Mouse (Mus musculus) neural tube, embryonic 12.5 days (tissue): ENCODE results near the gene Scly. TPM values are rescaled to one million over a fixed set of nuclear protein-coding genes. Genes with fewer than 3 reads are reported as not detected.

ENCODE experiments used
- ATAC-seq: fragments of 200-750 bp; cut with Nextera tagmentation; 2 replicates; pipeline ENCODE4 v1.8.0; 2017; ENCODE audit warnings: low read depth, mild to moderate bottlenecking, moderate TSS enrichment, moderate library complexity; ENCODE audit not compliant: low FRiP score
- H3K27ac ChIP-seq: fragments of 300-500 bp; sonication (generic); 2 replicates; pipeline ENCODE4 v1.5.1; 2016
- H3K27me3 ChIP-seq: fragments of 300-500 bp; sonication (generic); replicated peaks from 2 replicates; pipeline ENCODE4 v1.6.1; 2016; ENCODE audit warnings: mild to moderate bottlenecking
- H3K36me3 ChIP-seq: fragments of 300-500 bp; sonication (generic); 2 replicates; pipeline ENCODE4 v1.6.1; 2016; ENCODE audit warnings: mild to moderate bottlenecking
- H3K4me1 ChIP-seq: fragments of 300-500 bp; sonication (generic); 2 replicates; pipeline ENCODE4 v1.6.1; 2016
- H3K4me2 ChIP-seq: fragments of 300-500 bp; sonication (generic); replicated peaks from 2 replicates; pipeline ENCODE4 v1.6.1; 2016; ENCODE audit warnings: mild to moderate bottlenecking
- H3K4me3 ChIP-seq: fragments of 300-500 bp; sonication (generic); 2 replicates; pipeline ENCODE4 v1.5.1; 2016
- H3K9ac ChIP-seq: fragments of 300-500 bp; sonication (generic); 2 replicates; pipeline ENCODE4 v1.6.1; 2016; ENCODE audit warnings: mild to moderate bottlenecking
- H3K9me3 ChIP-seq: fragments of 300-500 bp; sonication (generic); 2 replicates; pipeline ENCODE4 v1.6.1; 2016; ENCODE audit warnings: mild to moderate bottlenecking
- WGBS: fragments of 180-500 bp; shearing (Covaris S2); methylation state at CpG from one replicate; pipeline ENCODE4 v1.1.7; 2016; 5-methylcytosine and 5-hydroxymethylcytosine counted together
- polyA plus RNA-seq: library from polyadenylated mRNA; unstranded; fragments of >200 nt; fragmentation: Nextera tagmentation; extraction: Ambion mirVana; gene quantifications from 2 replicates; pipeline ENCODE4 v1.2.1, GENCODE M21; 2016

The Scly gene
- polyA plus RNA-seq, 1 experiment from 2014 or later, result 16.1 TPM

- H3K4me1 ChIP-seq, result peaks cover 14% of the 10 kb centered on the region
- H3K36me3 ChIP-seq, result no peaks in the 10 kb centered on the region
- H3K4me3 ChIP-seq, result peak overlapping the region; percentile 19
- no peak overlapping the region for H3K27ac ChIP-seq
- peaks cover 43% of the 10 kb centered on the region for H3K27me3 ChIP-seq
- no peaks in the 10 kb centered on the region for H3K9me3 ChIP-seq
- H3K9ac ChIP-seq, result no peak overlapping the region; the same call in 1 of the 2 replicates
- WGBS, result 5% methylated on average over 68 of the region's 68 CpGs
- ATAC-seq, result no peak
- peak overlapping the region; percentile 58 for H3K4me2 ChIP-seq
These were observed 47.0 kb downstream of the Scly start for GRCm38 (mm10) chr1:91344921-91345685.

DNA sequence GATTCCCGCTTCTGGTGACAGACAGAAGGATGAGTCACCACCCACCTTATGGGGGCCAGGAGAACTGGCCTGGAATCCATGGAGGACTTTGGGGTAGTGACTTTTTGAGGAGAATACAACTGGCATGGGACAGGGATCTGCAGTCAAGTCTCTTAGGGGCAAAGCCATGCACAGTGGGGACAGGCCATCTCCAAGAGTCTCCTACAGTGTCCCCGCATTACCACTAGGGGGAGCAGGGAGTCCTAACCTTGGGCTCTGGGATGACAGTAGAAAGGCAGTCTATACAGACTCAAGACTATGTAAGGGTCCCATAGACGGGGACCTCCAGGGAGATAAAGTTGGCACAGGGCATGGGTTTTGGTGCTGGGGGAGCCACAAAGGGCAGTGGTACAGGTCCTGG is 48.8 kb downstream of the Scly start:
- Histone ChIP-seq H3K4me2 (no peak overlapping the region), H3K27me3 (peaks cover 43% of the 10 kb centered on the region), H3K27ac (no peak overlapping the region), H3K36me3 (no peaks in the 10 kb centered on the region), H3K4me3 (no peak overlapping the region), H3K9ac (no peak overlapping the region), H3K9me3 (no peaks in the 10 kb centered on the region), H3K4me1 (peaks cover 14% of the 10 kb centered on the region)
- WGBS, result 36% methylated on average over 3 of the region's 3 CpGs
- ATAC-seq, result peak; percentile 68; the same call in 1 of the 2 replicates

- Histone ChIP-seq H3K36me3 (no peaks in the 10 kb centered on the region), H3K9me3 (no peaks in the 10 kb centered on the region), H3K9ac (no peak within 1 kb of the TSS), H3K4me3 (no peak within 1 kb of the TSS), H3K27me3 (peaks cover 10% of the 10 kb centered on the region), H3K4me2 (no peak within 1 kb of the TSS), H3K27ac (no peak within 1 kb of the TSS), H3K4me1 (no peaks in the 10 kb centered on the region)
- WGBS, result 59% methylated on average over 4 of the region's 4 CpGs
- no peak for ATAC-seq
These were observed 52.7 kb downstream of the Scly start, which contains the start of gene Klhl30 for GRCm38 (mm10) chr1:91350841-91351240. Klhl30 (plus strand) TSS chr1:91351016.

GRCm38 (mm10) chr1:91351249-91351648 is 53.1 kb downstream of the Scly start:
- WGBS, result 86% methylated on average over 3 of the region's 3 CpGs
- H3K36me3 ChIP-seq, result no peaks in the 10 kb centered on the region
- H3K4me2 ChIP-seq, result no peak overlapping the region
- H3K27me3 ChIP-seq, result peaks cover 6% of the 10 kb centered on the region
- no peaks in the 10 kb centered on the region for H3K9me3 ChIP-seq
- H3K27ac ChIP-seq, result no peak overlapping the region
- H3K9ac ChIP-seq, result no peak overlapping the region
- ATAC-seq, result no peak
- no peaks in the 10 kb centered on the region for H3K4me1 ChIP-seq
- no peak overlapping the region for H3K4me3 ChIP-seq

DNA sequence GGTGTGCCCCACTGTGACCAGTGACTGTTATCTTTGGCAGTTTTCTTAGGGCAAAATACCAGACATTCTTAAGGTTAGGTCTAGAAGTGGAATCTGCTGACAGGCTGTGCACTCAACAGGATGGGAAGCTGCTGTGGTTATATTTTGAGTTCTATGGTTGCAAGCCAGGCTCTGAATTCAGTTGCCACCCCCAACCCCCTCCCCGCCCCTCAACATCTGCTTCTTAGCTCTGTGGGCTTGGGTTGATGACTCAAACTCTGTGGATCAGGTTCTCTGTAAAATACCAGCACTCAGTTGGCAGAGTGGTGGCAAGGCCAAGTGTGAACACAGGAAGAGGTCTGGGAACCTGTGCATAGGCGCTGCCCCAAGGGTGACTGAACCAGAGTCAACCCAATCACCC is 54.1 kb downstream of the Scly start:
- 93% methylated on average over 2 of the region's 2 CpGs for WGBS
- no peaks in the 10 kb centered on the region for H3K36me3 ChIP-seq
- ATAC-seq, result no peak
- H3K4me3 ChIP-seq, result no peak overlapping the region
- H3K9ac ChIP-seq, result no peak overlapping the region
- no peak overlapping the region for H3K4me2 ChIP-seq
- H3K9me3 ChIP-seq, result no peaks in the 10 kb centered on the region
- no peak overlapping the region for H3K27ac ChIP-seq
- no peaks in the 10 kb centered on the region for H3K4me1 ChIP-seq
- H3K27me3 ChIP-seq, result no peaks in the 10 kb centered on the region

GRCm38 (mm10) chr1:91356105-91356504 is 58.0 kb downstream of the Scly start:
- Histone ChIP-seq H3K4me3 (no peak overlapping the region), H3K27me3 (no peaks in the 10 kb centered on the region), H3K27ac (no peak overlapping the region), H3K9me3 (no peaks in the 10 kb centered on the region), H3K36me3 (no peaks in the 10 kb centered on the region), H3K9ac (no peak overlapping the region), H3K4me1 (no peaks in the 10 kb centered on the region), H3K4me2 (no peak overlapping the region)
- ATAC-seq, result no peak
- WGBS, result 86% methylated on average over 11 of the region's 11 CpGs

- H3K9ac ChIP-seq, result no peak overlapping the region
- no peak for ATAC-seq
- no peak overlapping the region for H3K27ac ChIP-seq
- H3K4me2 ChIP-seq, result no peak overlapping the region
- 83% methylated on average over 5 of the region's 5 CpGs for WGBS
- H3K4me1 ChIP-seq, result peaks cover 7% of the 10 kb centered on the region; the same call in 1 of the 2 replicates
- H3K9me3 ChIP-seq, result 0 out of 2 replicates have a peak, but pooled peaks cover 3% of the 10 kb centered on the region
- H3K27me3 ChIP-seq, result peaks cover 14% of the 10 kb centered on the region; the same call in 1 of the 2 replicates
- H3K36me3 ChIP-seq, result no peaks in the 10 kb centered on the region
- no peak overlapping the region for H3K4me3 ChIP-seq
These were observed 64.0 kb downstream of the Scly start for GRCm38 (mm10) chr1:91362113-91362512.

DNA sequence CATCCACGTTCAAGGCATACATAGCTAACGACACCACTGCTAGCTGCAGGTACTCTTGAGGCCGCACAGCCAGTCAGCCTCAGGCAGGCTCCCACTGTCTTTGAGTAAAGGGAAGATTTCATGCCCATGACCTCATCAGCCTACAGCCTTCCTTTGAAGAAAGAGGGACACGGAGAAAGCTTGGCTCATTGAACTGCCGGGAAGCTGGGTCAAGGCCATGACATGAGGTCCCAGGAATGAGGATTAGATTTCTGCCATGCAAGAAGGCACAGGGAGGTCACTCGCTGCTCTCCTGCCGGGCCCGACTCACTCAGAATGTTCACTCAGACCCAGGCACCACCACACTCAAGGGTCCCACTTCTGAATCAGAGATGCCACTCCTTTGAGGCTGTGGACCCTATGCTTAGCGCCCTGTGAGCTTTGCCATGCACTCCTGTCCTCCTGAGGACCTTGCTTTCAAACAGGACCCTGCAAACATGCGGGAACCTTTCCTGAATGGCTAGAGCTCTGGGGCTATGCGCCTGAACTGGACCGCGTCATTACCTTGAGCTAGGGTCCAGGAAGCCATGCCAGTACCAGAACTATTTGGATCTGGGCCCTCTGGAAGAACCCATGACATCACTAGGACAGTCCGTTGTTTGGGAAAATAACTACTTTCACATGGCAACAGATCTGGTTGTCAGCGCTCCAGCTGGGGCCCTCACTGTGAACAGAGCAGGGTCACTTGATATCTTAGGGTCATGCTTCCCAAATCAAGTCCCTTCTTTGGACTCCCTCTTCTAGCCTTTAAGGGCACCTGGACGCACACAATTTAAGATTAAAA is 66.9 kb downstream of the Scly start:
- Histone ChIP-seq H3K9me3 (0 out of 2 replicates have a peak, but pooled peaks cover 3% of the 10 kb centered on the region), H3K27me3 (peaks cover 19% of the 10 kb centered on the region; the same call in 1 of the 2 replicates), H3K4me1 (peaks cover 7% of the 10 kb centered on the region; the same call in 1 of the 2 replicates), H3K9ac (no peak overlapping the region), H3K4me3 (no peak overlapping the region), H3K36me3 (peaks cover 3% of the 10 kb centered on the region; the same call in 1 of the 2 replicates), H3K4me2 (no peak overlapping the region), H3K27ac (no peak overlapping the region)
- ATAC-seq, result no peak
- 93% methylated on average over 16 of the region's 16 CpGs for WGBS

GRCm38 (mm10) chr1:91365816-91366214 is 67.7 kb downstream of the Scly start:
- Histone ChIP-seq H3K27me3 (peaks cover 19% of the 10 kb centered on the region; the same call in 1 of the 2 replicates), H3K36me3 (peaks cover 7% of the 10 kb centered on the region; the same call in 1 of the 2 replicates), H3K4me3 (peak overlapping the region; percentile 32; the same call in 1 of the 2 replicates), H3K27ac (no peak overlapping the region), H3K4me2 (peak overlapping the region; percentile 63), H3K9ac (no peak overlapping the region; the same call in 1 of the 2 replicates), H3K4me1 (peaks cover 7% of the 10 kb centered on the region; the same call in 1 of the 2 replicates), H3K9me3 (0 out of 2 replicates have a peak, but pooled peaks cover 3% of the 10 kb centered on the region)
- ATAC-seq, result no peak
- 30% methylated on average over 8 of the region's 8 CpGs for WGBS

DNA sequence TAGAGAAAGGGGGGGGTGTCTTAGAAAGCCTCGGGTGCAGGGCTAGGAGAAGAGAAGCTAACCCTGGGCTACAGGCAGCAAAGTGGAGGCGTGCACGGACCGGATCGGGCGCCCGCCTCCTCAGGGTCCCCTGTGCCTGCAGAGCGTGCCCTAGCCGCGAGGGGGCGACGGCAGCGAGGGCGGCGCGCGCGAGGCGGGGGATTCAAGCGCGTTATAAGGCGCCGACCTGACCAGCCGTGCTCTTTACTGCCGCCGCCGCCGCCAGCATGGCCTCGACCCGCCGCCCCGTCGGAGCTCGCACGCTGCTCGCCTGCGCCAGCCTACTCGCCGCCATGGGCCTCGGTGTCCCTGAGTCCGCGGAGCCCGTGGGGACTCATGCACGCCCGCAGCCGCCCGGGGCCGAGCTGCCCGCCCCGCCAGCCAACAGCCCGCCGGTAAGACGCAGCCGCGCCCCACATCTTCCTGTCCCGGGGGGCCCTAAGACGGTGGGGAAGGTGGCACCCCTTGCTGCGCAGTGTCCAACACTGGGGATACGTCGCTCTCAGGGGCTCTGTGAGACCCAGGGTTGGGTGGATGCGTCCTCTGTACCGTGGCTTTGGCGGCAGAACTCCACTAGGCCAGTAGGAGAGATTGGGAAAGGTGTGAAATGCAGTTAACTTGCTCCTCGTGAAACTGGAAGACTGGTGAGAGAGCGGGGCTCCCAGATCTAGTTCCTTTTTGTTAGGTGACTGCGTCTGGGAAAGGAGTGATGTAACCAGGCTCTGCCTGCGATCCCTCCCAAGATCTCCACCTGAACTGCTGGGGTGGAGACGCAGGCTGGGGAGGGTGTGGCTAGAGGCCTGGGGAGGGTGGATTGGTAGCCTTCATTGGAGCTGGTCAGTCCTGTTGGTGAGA is 68.3 kb downstream of the Scly start, which contains the start of gene Erfe:
Gene Erfe, plus strand, starts transcription at position 216 of the 894 bp plus-strand sequence.
- Histone ChIP-seq H3K36me3 (peaks cover 14% of the 10 kb centered on the region), H3K4me3 (peak within 1 kb of the TSS; percentile 32), H3K27ac (no peak within 1 kb of the TSS), H3K9me3 (0 out of 2 replicates have a peak, but pooled peaks cover 3% of the 10 kb centered on the region), H3K4me2 (peak within 1 kb of the TSS; percentile 63), H3K4me1 (peaks cover 7% of the 10 kb centered on the region; the same call in 1 of the 2 replicates), H3K9ac (peak within 1 kb of the TSS; percentile 45; the same call in 1 of the 2 replicates), H3K27me3 (peaks cover 19% of the 10 kb centered on the region; the same call in 1 of the 2 replicates)
- 1% methylated on average over 68 of the region's 68 CpGs for WGBS
- ATAC-seq, result peak; percentile 38; the same call in 1 of the 2 replicates

GRCm38 (mm10) chr1:91367295-91367694 is 69.2 kb downstream of the Scly start:
- peaks cover 22% of the 10 kb centered on the region for H3K36me3 ChIP-seq
- 0 out of 2 replicates have a peak overlapping the region, but pooled peaks have one; percentile 63 for H3K4me2 ChIP-seq
- no peak for ATAC-seq
- H3K9me3 ChIP-seq, result 0 out of 2 replicates have a peak, but pooled peaks cover 3% of the 10 kb centered on the region
- H3K4me3 ChIP-seq, result no peak overlapping the region
- 96% methylated on average over 3 of the region's 3 CpGs for WGBS
- H3K27me3 ChIP-seq, result peaks cover 19% of the 10 kb centered on the region; the same call in 1 of the 2 replicates
- H3K4me1 ChIP-seq, result peaks cover 7% of the 10 kb centered on the region; the same call in 1 of the 2 replicates
- H3K27ac ChIP-seq, result no peak overlapping the region
- no peak overlapping the region for H3K9ac ChIP-seq
